Mouse (Mus musculus) MEL (cell line): ENCODE results near the gene Slc47a1. TPM values are rescaled to one million over a fixed set of nuclear protein-coding genes. Genes with fewer than 3 reads are reported as not detected.

Source experiments
- DNase-seq: peaks from one replicate; pipeline ENCODE4 v3.0.0; 2011; ENCODE audit warnings: low read depth, low spot score
- H3K27ac ChIP-seq: 2 replicates; pipeline ENCODE4 v1.5.1; 2012; ENCODE audit warnings: low read depth, mild to moderate bottlenecking, control low read depth, low read length, moderate library complexity; ENCODE audit not compliant: control insufficient read depth
- H3K27me3 ChIP-seq, 2 experiments: fragments of 150-350 bp in 1 of 2; sonication (generic) in 1 of 2; 2 replicates each; pipeline ENCODE4 v1.6.1; 2012; ENCODE audit warnings: low read length in 2 of 2, mild to moderate bottlenecking in 2 of 2, improper control_type of control experiment in 1 of 2, moderate library complexity in 1 of 2; ENCODE audit not compliant: insufficient read depth in 2 of 2, control insufficient read depth in 1 of 2
- H3K36me3 ChIP-seq, 2 experiments: 2 replicates each; pipeline ENCODE4 v1.6.1; 2012 to 2014; ENCODE audit warnings: low read length in 2 of 2, improper control_type of control experiment in 1 of 2, inconsistent platforms in 1 of 2, mild to moderate bottlenecking in 1 of 2; ENCODE audit not compliant: insufficient read depth in 2 of 2, control insufficient read depth in 1 of 2
- H3K4me1 ChIP-seq, 2 experiments: fragments of 150-350 bp in 1 of 2; sonication (generic) in 1 of 2; 2 replicates each; pipeline ENCODE4 v1.6.1; 2012; ENCODE audit warnings: low read length in 2 of 2, improper control_type of control experiment in 1 of 2, mild to moderate bottlenecking in 1 of 2; ENCODE audit not compliant: insufficient read depth in 2 of 2, control insufficient read depth in 1 of 2
- H3K4me3 ChIP-seq, 2 experiments: fragments of 150-350 bp in 1 of 2; sonication (generic) in 1 of 2; 2 replicates each; pipeline ENCODE4 v1.5.1; 2012; ENCODE audit warnings: low read depth in 2 of 2, low read length in 2 of 2, mild to moderate bottlenecking in 2 of 2, moderate library complexity in 2 of 2, control low read depth in 1 of 2, improper control_type of control experiment in 1 of 2; ENCODE audit not compliant: control insufficient read depth in 1 of 2, insufficient read depth in 1 of 2
- H3K79me2 ChIP-seq: 2 replicates; pipeline ENCODE4 v1.6.1; 2012; ENCODE audit warnings: mild to moderate bottlenecking, low read length, moderate library complexity; ENCODE audit not compliant: control insufficient read depth, poor library complexity, insufficient read depth
- H3K9ac ChIP-seq: 2 replicates; pipeline ENCODE4 v1.6.1; 2012; ENCODE audit warnings: low read depth, mild to moderate bottlenecking, control low read depth, low read length, moderate library complexity; ENCODE audit not compliant: control insufficient read depth, poor library complexity, severe bottlenecking
- H3K9me3 ChIP-seq: fragments of 150-350 bp; sonication (generic); replicated peaks from 2 replicates; pipeline ENCODE4 v1.6.1; 2012; ENCODE audit warnings: mild to moderate bottlenecking, low read length, improper control_type of control experiment, moderate library complexity; ENCODE audit not compliant: insufficient read depth
- MAFK ChIP-seq: IDR thresholded peaks from 2 replicates; pipeline ENCODE4 v1.6.1; 2011; ENCODE audit warnings: low read depth, mild to moderate bottlenecking, low read length, improper control_type of control experiment, borderline replicate concordance
- MEF2A ChIP-seq: IDR thresholded peaks from 2 replicates; pipeline ENCODE4 v1.6.1; 2014; ENCODE audit warnings: low read depth, mild to moderate bottlenecking, inconsistent platforms, low read length, improper control_type of control experiment; ENCODE audit not compliant: poor library complexity, insufficient replicate concordance, severe bottlenecking; ENCODE audit errors: extremely low read depth
- NRF1 ChIP-seq: IDR thresholded peaks from 2 replicates; pipeline ENCODE4 v1.6.1; 2014; ENCODE audit warnings: low read depth, mild to moderate bottlenecking, inconsistent platforms, low read length, improper control_type of control experiment, moderate library complexity; ENCODE audit not compliant: poor library complexity, insufficient read depth, severe bottlenecking
- POLR2AphosphoS2 ChIP-seq: IDR thresholded peaks from 2 replicates; pipeline ENCODE4 v1.6.1; 2011; ENCODE audit warnings: low read length, improper control_type of control experiment
- SIN3A ChIP-seq: IDR thresholded peaks from 2 replicates; pipeline ENCODE4 v1.6.1; 2012; ENCODE audit warnings: low read length, improper control_type of control experiment, inconsistent platforms
- SMC3 ChIP-seq: IDR thresholded peaks from 2 replicates; pipeline ENCODE4 v1.6.1; 2011; ENCODE audit warnings: low read depth, low read length, improper control_type of control experiment
- TBP ChIP-seq: IDR thresholded peaks from 2 replicates; pipeline ENCODE4 v1.8.0; 2011; ENCODE audit warnings: low read depth, low read length, improper control_type of control experiment
- polyA plus RNA-seq, 2 experiments: library from polyadenylated mRNA; stranded (reverse) in 1 of 2; unstranded in 1 of 2; fragments of >175 nt in 1 of 2; fragments of >200 nt in 1 of 2; gene quantifications; 2 replicates each; pipeline versions ENCODE4 v1.2.1 to v1.2.4; 2012; ENCODE audit warnings: low replicate concordance in 2 of 2, low read depth in 1 of 2; ENCODE audit not compliant: insufficient read length in 2 of 2, insufficient read depth in 1 of 2, missing spikeins in 1 of 2
- total RNA-seq: library from RNA; depleted of rRNA; stranded (reverse); fragments of 300-350 nt; gene quantifications from 2 replicates; pipeline ENCODE4 v1.2.3, GENCODE M21; 2012

Gene Slc47a1
- total and polyA plus RNA-seq, 3 experiments = 0.04 TPM; not detected in 2

- no peak for TF ChIP-seq SMC3
- no peak for DNase-seq
- Histone ChIP-seq H3K27me3 (peaks cover 2% of the 10 kb centered on the region in 2 experiments; a peak in 3 of 4 replicates), H3K9me3 (no peaks in the 10 kb centered on the region), H3K79me2 (no peaks in the 10 kb centered on the region), H3K4me1 (no peaks in the 10 kb centered on the region), H3K4me3 (no peak overlapping the region), H3K36me3 (no peaks in the 10 kb centered on the region), H3K9ac (no peak overlapping the region), H3K27ac (no peak overlapping the region)
These were observed 11.4 kb downstream of the Slc47a1 start for GRCm38 (mm10) chr11:61366517-61367273.

- H3K27me3 ChIP-seq = peaks cover 4 to 6% of the 10 kb centered on the region in 2 experiments
- no peaks in the 10 kb centered on the region for H3K9me3 ChIP-seq
- no peaks in the 10 kb centered on the region for H3K79me2 ChIP-seq
- DNase-seq = no peak
- TF ChIP-seq MAFK = no peak
- no peak for TF ChIP-seq SIN3A
- TF ChIP-seq POLR2AphosphoS2 = no peak
- TF ChIP-seq NRF1 = no peak
- no peak overlapping the region for H3K4me3 ChIP-seq
- H3K36me3 ChIP-seq = no peaks in the 10 kb centered on the region
- no peak overlapping the region for H3K9ac ChIP-seq
- no peak overlapping the region for H3K27ac ChIP-seq
- H3K4me1 ChIP-seq = no peaks in the 10 kb centered on the region
These were observed 12.2 kb downstream of the Slc47a1 start for GRCm38 (mm10) chr11:61365938-61366337.

- Histone ChIP-seq H3K27me3 (peaks cover 8 to 15% of the 10 kb centered on the region in 2 experiments), H3K36me3 (no peaks in the 10 kb centered on the region), H3K4me1 (no peaks in the 10 kb centered on the region), H3K79me2 (no peaks in the 10 kb centered on the region), H3K9ac (no peak overlapping the region), H3K9me3 (no peaks in the 10 kb centered on the region), H3K4me3 (no peak overlapping the region), H3K27ac (no peak overlapping the region)
- no peak for TF ChIP-seq MEF2A
- no peak for TF ChIP-seq TBP
- no peak for DNase-seq
These were observed 14.0 kb downstream of the Slc47a1 start for GRCm38 (mm10) chr11:61364096-61364495.
